Mouse (Mus musculus): ENCODE data around the gene Cldn10. TPM values are rescaled to one million over a fixed set of nuclear protein-coding genes. Genes with fewer than 3 reads are reported as not detected.

The Cldn10 gene
- polyA plus RNA-seq, 1 experiment from 2014 or later, result 60.4 TPM

- 79% methylated on average over 12 of the region's 12 CpGs for WGBS
- Histone ChIP-seq H3K4me1 (ENCODE audit: control insufficient read depth, insufficient read depth, low read length) (no peaks in the 10 kb centered on the region), H3K27me3 (ENCODE audit: control insufficient read depth, insufficient read depth, low read length) (no peaks in the 10 kb centered on the region), H3K27ac (ENCODE audit: low read length) (no peak overlapping the region), H3K4me3 (replicated peaks; ENCODE audit: low read length) (no peak overlapping the region), H3K36me3 (ENCODE audit: control insufficient read depth, insufficient read depth, low read length) (no peaks in the 10 kb centered on the region), H3K4me2 (ENCODE audit: low read depth, low read length) (no peak overlapping the region), H3K9me3 (replicated peaks; ENCODE audit: control insufficient read depth, low read length) (no peaks in the 10 kb centered on the region), H3K9ac (ENCODE audit: low read length) (no peak overlapping the region)
- ATAC-seq (ENCODE audit: insufficient read depth, low FRiP score), result peak; percentile 35; the same call in 1 of the 2 replicates
Observed at GRCm38 (mm10) chr14:118774507-118775428, 12.9 kb upstream of the Cldn10 start.

- peak; percentile 17; the same call in 1 of the 2 replicates for ATAC-seq (ENCODE audit: insufficient read depth, low FRiP score)
- Histone ChIP-seq H3K36me3 (ENCODE audit: control insufficient read depth, insufficient read depth, low read length) (no peaks in the 10 kb centered on the region), H3K27me3 (ENCODE audit: control insufficient read depth, insufficient read depth, low read length) (no peaks in the 10 kb centered on the region), H3K4me3 (replicated peaks; ENCODE audit: low read length) (no peak overlapping the region), H3K27ac (ENCODE audit: low read length) (no peak overlapping the region), H3K9me3 (replicated peaks; ENCODE audit: control insufficient read depth, low read length) (no peaks in the 10 kb centered on the region), H3K4me2 (ENCODE audit: low read depth, low read length) (no peak overlapping the region), H3K4me1 (ENCODE audit: control insufficient read depth, insufficient read depth, low read length) (no peaks in the 10 kb centered on the region), H3K9ac (ENCODE audit: low read length) (no peak overlapping the region)
- 89% methylated on average over 1 of the region's 1 CpGs for WGBS
Observed at GRCm38 (mm10) chr14:118775554-118775953, 12.2 kb upstream of the Cldn10 start.

DNA sequence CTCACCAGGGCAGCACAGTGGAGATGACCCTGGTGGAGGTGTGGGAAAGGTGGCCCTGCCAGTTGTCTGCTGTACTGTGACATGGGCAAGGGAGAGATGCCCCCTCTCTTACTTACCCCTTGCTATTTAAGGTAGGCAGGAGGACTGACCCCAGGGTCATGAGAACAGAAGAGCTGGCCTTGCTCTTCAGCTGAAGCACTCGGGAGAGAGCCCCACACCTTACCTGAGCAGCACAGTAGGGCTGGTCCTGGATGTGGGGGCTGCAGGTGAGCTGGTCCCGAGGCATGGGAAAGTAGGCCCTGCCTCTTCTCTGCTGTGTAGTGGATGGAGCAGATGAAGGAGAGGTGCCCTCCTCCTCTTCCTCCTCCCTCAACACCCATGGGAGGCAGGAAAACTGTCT is 11.3 kb upstream of the Cldn10 start:
- Histone ChIP-seq H3K4me2 (ENCODE audit: low read depth, low read length) (no peak overlapping the region), H3K27me3 (ENCODE audit: control insufficient read depth, insufficient read depth, low read length) (no peaks in the 10 kb centered on the region), H3K9me3 (replicated peaks; ENCODE audit: control insufficient read depth, low read length) (no peaks in the 10 kb centered on the region), H3K36me3 (ENCODE audit: control insufficient read depth, insufficient read depth, low read length) (no peaks in the 10 kb centered on the region), H3K4me1 (ENCODE audit: control insufficient read depth, insufficient read depth, low read length) (no peaks in the 10 kb centered on the region), H3K27ac (ENCODE audit: low read length) (no peak overlapping the region), H3K9ac (ENCODE audit: low read length) (no peak overlapping the region), H3K4me3 (replicated peaks; ENCODE audit: low read length) (no peak overlapping the region)
- ATAC-seq (ENCODE audit: insufficient read depth, low FRiP score), result no peak
- WGBS, result 91% methylated on average over 2 of the region's 2 CpGs

GRCm38 (mm10) chr14:118777478-118777877 is 10.2 kb upstream of the Cldn10 start:
- WGBS, result 81% methylated on average over 4 of the region's 4 CpGs

DNA sequence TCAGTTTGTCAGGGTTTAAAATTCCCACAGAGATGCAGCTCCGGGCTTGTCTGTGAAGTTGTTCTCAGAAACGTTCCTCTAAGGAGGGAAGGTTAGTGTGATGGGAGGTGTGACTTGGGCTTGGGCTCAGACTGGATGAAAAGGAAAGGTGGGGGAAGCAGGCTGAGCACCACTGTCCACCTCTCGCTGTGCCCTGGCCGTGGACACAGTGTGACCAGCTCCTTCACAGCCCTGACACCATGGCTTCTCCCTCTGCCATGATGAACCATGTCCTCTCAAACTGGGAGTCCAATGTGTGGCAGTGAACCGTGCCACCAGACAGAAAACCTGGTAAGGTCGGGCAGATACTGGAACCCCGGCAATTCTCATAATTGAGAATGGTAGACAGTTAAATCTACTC is 6.1 kb upstream of the Cldn10 start:
- Histone ChIP-seq H3K36me3 (ENCODE audit: control insufficient read depth, insufficient read depth, low read length) (no peaks in the 10 kb centered on the region), H3K4me3 (replicated peaks; ENCODE audit: low read length) (no peak overlapping the region), H3K4me1 (ENCODE audit: control insufficient read depth, insufficient read depth, low read length) (no peaks in the 10 kb centered on the region), H3K27ac (ENCODE audit: low read length) (no peak overlapping the region), H3K4me2 (ENCODE audit: low read depth, low read length) (no peak overlapping the region), H3K27me3 (ENCODE audit: control insufficient read depth, insufficient read depth, low read length) (no peaks in the 10 kb centered on the region), H3K9me3 (replicated peaks; ENCODE audit: control insufficient read depth, low read length) (no peaks in the 10 kb centered on the region), H3K9ac (ENCODE audit: low read length) (no peak overlapping the region)
- WGBS, result 81% methylated on average over 7 of the region's 7 CpGs
- ATAC-seq (ENCODE audit: insufficient read depth, low FRiP score), result no peak

More at GRCm38 (mm10) chr14:118777478-118777877, 10.2 kb upstream of the Cldn10 start:
- H3K9me3 ChIP-seq (replicated peaks; ENCODE audit: control insufficient read depth, low read length), result no peaks in the 10 kb centered on the region
- H3K27me3 ChIP-seq (ENCODE audit: control insufficient read depth, insufficient read depth, low read length), result no peaks in the 10 kb centered on the region
- H3K36me3 ChIP-seq (ENCODE audit: control insufficient read depth, insufficient read depth, low read length), result no peaks in the 10 kb centered on the region
- H3K4me2 ChIP-seq (ENCODE audit: low read depth, low read length), result no peak overlapping the region
- H3K9ac ChIP-seq (ENCODE audit: low read length), result no peak overlapping the region
- ATAC-seq (ENCODE audit: insufficient read depth, low FRiP score), result no peak
- H3K27ac ChIP-seq (ENCODE audit: low read length), result no peak overlapping the region
- H3K4me3 ChIP-seq (replicated peaks; ENCODE audit: low read length), result no peak overlapping the region
- no peaks in the 10 kb centered on the region for H3K4me1 ChIP-seq (ENCODE audit: control insufficient read depth, insufficient read depth, low read length)

GRCm38 (mm10) chr14:118782241-118782640 is 5.5 kb upstream of the Cldn10 start:
- no peak overlapping the region for H3K9ac ChIP-seq (ENCODE audit: low read length)
- ATAC-seq (ENCODE audit: insufficient read depth, low FRiP score), result no peak
- no peak overlapping the region for H3K4me2 ChIP-seq (ENCODE audit: low read depth, low read length)
- no peaks in the 10 kb centered on the region for H3K36me3 ChIP-seq (ENCODE audit: control insufficient read depth, insufficient read depth, low read length)
- WGBS, result 53% methylated on average over 3 of the region's 3 CpGs
- no peaks in the 10 kb centered on the region for H3K27me3 ChIP-seq (ENCODE audit: control insufficient read depth, insufficient read depth, low read length)
- no peaks in the 10 kb centered on the region for H3K4me1 ChIP-seq (ENCODE audit: control insufficient read depth, insufficient read depth, low read length)
- no peak overlapping the region for H3K4me3 ChIP-seq (replicated peaks; ENCODE audit: low read length)
- no peaks in the 10 kb centered on the region for H3K9me3 ChIP-seq (replicated peaks; ENCODE audit: control insufficient read depth, low read length)
- no peak overlapping the region for H3K27ac ChIP-seq (ENCODE audit: low read length)

DNA sequence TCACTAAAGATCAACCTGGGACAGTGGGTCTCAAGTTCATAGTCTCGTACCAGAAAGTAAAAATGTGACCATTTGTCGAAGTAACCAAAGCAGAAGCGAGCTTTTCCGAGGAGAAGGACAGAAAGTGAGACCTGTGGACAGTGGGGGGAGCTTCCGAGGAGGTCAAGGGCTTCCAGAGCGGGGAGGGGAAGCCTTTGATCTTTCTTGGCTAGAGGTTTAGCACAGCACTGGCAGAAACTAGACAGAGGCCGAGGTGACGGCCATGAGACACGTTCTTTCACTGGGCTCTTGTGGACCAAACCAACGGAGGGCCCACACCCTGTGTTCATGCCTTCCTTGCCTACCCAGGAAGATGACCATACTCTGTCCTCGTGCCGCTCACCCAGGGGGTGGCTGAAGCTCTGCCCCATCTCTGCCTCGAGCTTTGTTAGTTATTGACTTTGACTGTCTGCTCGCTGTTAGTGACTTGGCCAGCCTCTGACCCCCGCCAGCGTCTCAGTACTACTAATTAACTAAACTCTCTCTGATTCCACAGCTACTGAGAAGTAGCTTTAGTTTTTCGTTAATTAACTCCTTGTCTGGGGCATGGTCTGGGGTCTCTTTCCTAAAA is 4.3 kb upstream of the Cldn10 start:
- Histone ChIP-seq H3K27me3 (ENCODE audit: control insufficient read depth, insufficient read depth, low read length) (no peaks in the 10 kb centered on the region), H3K4me1 (ENCODE audit: control insufficient read depth, insufficient read depth, low read length) (no peaks in the 10 kb centered on the region), H3K36me3 (ENCODE audit: control insufficient read depth, insufficient read depth, low read length) (no peaks in the 10 kb centered on the region), H3K27ac (ENCODE audit: low read length) (no peak overlapping the region), H3K9ac (ENCODE audit: low read length) (no peak overlapping the region), H3K4me2 (ENCODE audit: low read depth, low read length) (no peak overlapping the region), H3K9me3 (replicated peaks; ENCODE audit: control insufficient read depth, low read length) (no peaks in the 10 kb centered on the region), H3K4me3 (replicated peaks; ENCODE audit: low read length) (no peak overlapping the region)
- ATAC-seq (ENCODE audit: insufficient read depth, low FRiP score), result no peak
- WGBS, result 69% methylated on average over 17 of the region's 17 CpGs

- no peak overlapping the region for H3K4me2 ChIP-seq (ENCODE audit: low read depth, low read length)
- WGBS, result 79% methylated on average over 4 of the region's 4 CpGs
- no peaks in the 10 kb centered on the region for H3K9me3 ChIP-seq (replicated peaks; ENCODE audit: control insufficient read depth, low read length)
- H3K4me3 ChIP-seq (replicated peaks; ENCODE audit: low read length), result no peak overlapping the region
- no peak for ATAC-seq (ENCODE audit: insufficient read depth, low FRiP score)
- H3K4me1 ChIP-seq (ENCODE audit: control insufficient read depth, insufficient read depth, low read length), result no peaks in the 10 kb centered on the region
- no peak overlapping the region for H3K9ac ChIP-seq (ENCODE audit: low read length)
- H3K27ac ChIP-seq (ENCODE audit: low read length), result no peak overlapping the region
- H3K27me3 ChIP-seq (ENCODE audit: control insufficient read depth, insufficient read depth, low read length), result no peaks in the 10 kb centered on the region
- no peaks in the 10 kb centered on the region for H3K36me3 ChIP-seq (ENCODE audit: control insufficient read depth, insufficient read depth, low read length)
Observed at GRCm38 (mm10) chr14:118790217-118790616, 2.5 kb downstream of the Cldn10 start.

DNA sequence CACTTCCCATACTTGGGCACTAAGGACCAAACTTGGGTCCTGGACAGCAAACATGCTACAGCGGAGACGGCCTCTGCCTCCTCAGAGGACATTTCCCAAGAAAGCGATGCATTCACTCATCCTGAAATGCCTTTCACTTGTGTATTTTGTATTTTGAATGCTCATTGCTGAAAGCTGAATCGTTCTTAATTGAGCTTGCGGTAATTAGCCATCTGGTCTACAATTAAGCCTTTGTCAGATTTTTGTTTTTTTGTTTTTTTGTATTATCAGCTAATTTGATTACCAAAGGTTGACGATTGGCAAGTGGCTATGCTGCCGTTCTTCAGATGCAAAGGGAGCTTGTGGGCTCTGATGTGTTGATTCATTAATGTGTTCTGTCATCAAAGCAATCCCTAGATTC is 5.2 kb downstream of the Cldn10 start:
- ATAC-seq (ENCODE audit: insufficient read depth, low FRiP score), result no peak
- Histone ChIP-seq H3K4me1 (ENCODE audit: control insufficient read depth, insufficient read depth, low read length) (peaks cover 8% of the 10 kb centered on the region; the same call in 1 of the 2 replicates), H3K4me2 (ENCODE audit: low read depth, low read length) (no peak overlapping the region), H3K9ac (ENCODE audit: low read length) (no peak overlapping the region), H3K27ac (ENCODE audit: low read length) (no peak overlapping the region), H3K4me3 (replicated peaks; ENCODE audit: low read length) (no peak overlapping the region), H3K27me3 (ENCODE audit: control insufficient read depth, insufficient read depth, low read length) (no peaks in the 10 kb centered on the region), H3K36me3 (ENCODE audit: control insufficient read depth, insufficient read depth, low read length) (no peaks in the 10 kb centered on the region), H3K9me3 (replicated peaks; ENCODE audit: control insufficient read depth, low read length) (no peaks in the 10 kb centered on the region)
- 90% methylated on average over 7 of the region's 7 CpGs for WGBS
